Mouse (Mus musculus): Measurements from ENCODE around the gene Atg14. TPM values are rescaled to one million over a fixed set of nuclear protein-coding genes. Genes with fewer than 3 reads are reported as not detected.

The Atg14 gene
- polyA plus RNA-seq, 2 experiments, result 11.3 to 15.5 TPM

GRCm38 (mm10) chr14:47528293-47528692 is 42.2 kb downstream of the Atg14 start:
- Histone ChIP-seq H3K9ac (ENCODE audit: low read depth, low read length, severe bottlenecking) (no peak overlapping the region), H3K4me1 (ENCODE audit: control insufficient read depth, insufficient read depth, low read length) (0 out of 2 replicates have a peak, but pooled peaks cover under 1% of the 10 kb centered on the region), H3K27me3 (ENCODE audit: control insufficient read depth, insufficient read depth, low read length) (no peaks in the 10 kb centered on the region), H3K4me2 (replicated peaks; ENCODE audit: low read depth, low read length, severe bottlenecking) (no peak overlapping the region), H3K27ac (replicated peaks; ENCODE audit: low read depth, low read length) (no peak overlapping the region), H3K36me3 (ENCODE audit: control insufficient read depth, insufficient read depth, low read length) (0 out of 2 replicates have a peak, but pooled peaks cover 7% of the 10 kb centered on the region), H3K9me3 (ENCODE audit: control insufficient read depth, low read length) (no peaks in the 10 kb centered on the region), H3K4me3 (replicated peaks; ENCODE audit: low read length) (no peak overlapping the region)
- ATAC-seq (ENCODE audit: low FRiP score, low read depth), result no peak
- WGBS, result 77% methylated on average over 3 of the region's 3 CpGs
- no peak for TF ChIP-seq POLR2A (IDR thresholded peaks at IDR 0.05; ENCODE audit: borderline replicate concordance, extremely low read depth, insufficient read depth, insufficient read length)
- DNase-seq (ENCODE audit: low spot score), result no peak

DNA sequence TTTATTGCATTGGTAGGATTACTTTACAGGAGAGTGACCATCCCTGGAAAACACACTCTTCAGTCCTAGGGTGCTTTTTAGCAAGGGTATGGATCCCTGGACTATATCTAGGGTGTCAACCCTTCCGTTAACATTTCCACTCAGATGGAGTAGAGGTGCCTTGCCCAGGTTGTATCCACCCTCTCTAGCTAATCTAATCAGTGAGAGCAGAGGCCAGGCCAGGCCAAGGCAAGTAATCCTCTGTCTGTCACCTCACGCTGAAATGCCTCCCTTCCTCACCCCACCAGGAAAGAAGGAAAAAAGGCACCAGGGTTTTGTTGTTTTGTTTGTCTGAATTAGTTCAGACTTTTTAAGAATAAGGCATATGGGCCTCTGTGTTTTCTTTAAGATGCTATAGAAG is 42.6 kb downstream of the Atg14 start:
- no peak overlapping the region for H3K4me2 ChIP-seq (replicated peaks; ENCODE audit: low read depth, low read length, severe bottlenecking)
- H3K27ac ChIP-seq (replicated peaks; ENCODE audit: low read depth, low read length), result no peak overlapping the region
- H3K4me3 ChIP-seq (replicated peaks; ENCODE audit: low read length), result no peak overlapping the region
- no peak overlapping the region for H3K9ac ChIP-seq (ENCODE audit: low read depth, low read length, severe bottlenecking)
- no peaks in the 10 kb centered on the region for H3K4me1 ChIP-seq (ENCODE audit: control insufficient read depth, insufficient read depth, low read length)
- H3K9me3 ChIP-seq (ENCODE audit: control insufficient read depth, low read length), result no peaks in the 10 kb centered on the region
- DNase-seq (ENCODE audit: low spot score) (no peak), ATAC-seq (ENCODE audit: low FRiP score, low read depth) (no peak)
- H3K27me3 ChIP-seq (ENCODE audit: control insufficient read depth, insufficient read depth, low read length), result no peaks in the 10 kb centered on the region
- H3K36me3 ChIP-seq (ENCODE audit: control insufficient read depth, insufficient read depth, low read length), result 0 out of 2 replicates have a peak, but pooled peaks cover 7% of the 10 kb centered on the region
- no peak for TF ChIP-seq POLR2A (IDR thresholded peaks at IDR 0.05; ENCODE audit: borderline replicate concordance, extremely low read depth, insufficient read depth, insufficient read length)
- 72% methylated on average over 2 of the region's 2 CpGs for WGBS

DNA sequence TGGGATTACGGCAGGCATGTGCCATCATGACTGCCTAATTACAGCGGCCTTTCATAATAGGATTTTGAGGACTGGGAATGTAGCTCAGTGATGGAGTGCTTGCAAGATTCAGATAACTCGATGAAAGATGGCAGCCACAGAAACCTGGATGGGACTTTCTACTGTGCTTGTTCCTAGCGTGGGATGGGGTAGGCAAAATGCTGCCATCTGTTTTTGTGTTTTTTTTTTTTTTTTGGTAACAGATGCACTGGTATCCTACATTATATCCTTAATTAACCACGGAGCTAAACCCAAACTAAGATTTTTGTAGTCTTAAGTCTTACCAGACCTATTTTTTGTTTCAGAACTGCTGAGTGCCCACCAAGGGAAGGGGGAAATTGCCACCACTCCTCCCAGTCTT is 44.6 kb downstream of the Atg14 start:
- no peak for TF ChIP-seq POLR2A (IDR thresholded peaks at IDR 0.05; ENCODE audit: borderline replicate concordance, extremely low read depth, insufficient read depth, insufficient read length)
- DNase-seq (ENCODE audit: low spot score) (no peak), ATAC-seq (ENCODE audit: low FRiP score, low read depth) (no peak)
- 81% methylated on average over 5 of the region's 5 CpGs for WGBS
- Histone ChIP-seq H3K4me2 (replicated peaks; ENCODE audit: low read depth, low read length, severe bottlenecking) (no peak overlapping the region), H3K4me3 (replicated peaks; ENCODE audit: low read length) (no peak overlapping the region), H3K4me1 (ENCODE audit: control insufficient read depth, insufficient read depth, low read length) (no peaks in the 10 kb centered on the region), H3K27me3 (ENCODE audit: control insufficient read depth, insufficient read depth, low read length) (no peaks in the 10 kb centered on the region), H3K36me3 (ENCODE audit: control insufficient read depth, insufficient read depth, low read length) (0 out of 2 replicates have a peak, but pooled peaks cover 7% of the 10 kb centered on the region), H3K9me3 (ENCODE audit: control insufficient read depth, low read length) (no peaks in the 10 kb centered on the region), H3K9ac (ENCODE audit: low read depth, low read length, severe bottlenecking) (no peak overlapping the region), H3K27ac (replicated peaks; ENCODE audit: low read depth, low read length) (no peak overlapping the region)

GRCm38 (mm10) chr14:47525374-47525773 is 45.1 kb downstream of the Atg14 start:
- Histone ChIP-seq H3K9me3 (ENCODE audit: control insufficient read depth, low read length) (no peaks in the 10 kb centered on the region), H3K36me3 (ENCODE audit: control insufficient read depth, insufficient read depth, low read length) (0 out of 2 replicates have a peak, but pooled peaks cover 7% of the 10 kb centered on the region), H3K27me3 (ENCODE audit: control insufficient read depth, insufficient read depth, low read length) (no peaks in the 10 kb centered on the region), H3K4me2 (replicated peaks; ENCODE audit: low read depth, low read length, severe bottlenecking) (no peak overlapping the region), H3K4me3 (replicated peaks; ENCODE audit: low read length) (no peak overlapping the region), H3K9ac (ENCODE audit: low read depth, low read length, severe bottlenecking) (no peak overlapping the region), H3K27ac (replicated peaks; ENCODE audit: low read depth, low read length) (no peak overlapping the region), H3K4me1 (ENCODE audit: control insufficient read depth, insufficient read depth, low read length) (no peaks in the 10 kb centered on the region)
- no peak for ATAC-seq (ENCODE audit: low FRiP score, low read depth)
- no peak for TF ChIP-seq POLR2A (IDR thresholded peaks at IDR 0.05; ENCODE audit: borderline replicate concordance, extremely low read depth, insufficient read depth, insufficient read length)
- 77% methylated on average over 8 of the region's 8 CpGs for whole genome bisulfite sequencing
- no peak for DNase-seq (ENCODE audit: low spot score)

- Histone ChIP-seq H3K36me3 (ENCODE audit: control insufficient read depth, insufficient read depth, low read length) (0 out of 2 replicates have a peak, but pooled peaks cover 7% of the 10 kb centered on the region), H3K27ac (replicated peaks; ENCODE audit: low read depth, low read length) (no peak overlapping the region), H3K4me1 (ENCODE audit: control insufficient read depth, insufficient read depth, low read length) (no peaks in the 10 kb centered on the region), H3K4me3 (replicated peaks; ENCODE audit: low read length) (no peak overlapping the region), H3K4me2 (replicated peaks; ENCODE audit: low read depth, low read length, severe bottlenecking) (no peak overlapping the region), H3K9me3 (ENCODE audit: control insufficient read depth, low read length) (no peaks in the 10 kb centered on the region), H3K27me3 (ENCODE audit: control insufficient read depth, insufficient read depth, low read length) (no peaks in the 10 kb centered on the region), H3K9ac (ENCODE audit: low read depth, low read length, severe bottlenecking) (no peak overlapping the region)
- TF ChIP-seq POLR2A (IDR thresholded peaks at IDR 0.05; ENCODE audit: borderline replicate concordance, extremely low read depth, insufficient read depth, insufficient read length), result no peak
- WGBS, result 76% methylated on average over 7 of the region's 7 CpGs
- DNase-seq (ENCODE audit: low spot score), result no peak
- ATAC-seq (ENCODE audit: low FRiP score, low read depth), result no peak
Observed at GRCm38 (mm10) chr14:47522301-47522700, 48.1 kb downstream of the Atg14 start.

DNA sequence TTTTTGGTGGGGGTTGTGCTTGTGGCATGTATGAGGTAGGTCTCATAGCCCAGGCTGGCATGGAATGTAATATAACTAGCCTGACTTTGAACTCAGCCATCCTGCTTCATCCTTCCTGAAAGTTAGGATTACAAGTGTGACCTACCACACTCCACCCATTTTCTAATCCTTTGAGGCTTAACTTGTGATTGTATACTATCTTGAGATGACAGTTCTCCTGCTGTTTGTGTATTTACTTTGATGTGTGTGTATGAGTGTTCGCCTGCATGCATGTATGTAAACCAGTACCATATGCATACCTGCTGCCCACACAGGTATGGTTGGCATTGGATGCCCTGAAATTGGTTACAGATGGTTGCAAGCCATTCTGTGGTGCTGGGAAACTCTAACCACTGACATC is 48.8 kb downstream of the Atg14 start:
- TF ChIP-seq POLR2A (IDR thresholded peaks at IDR 0.05; ENCODE audit: borderline replicate concordance, extremely low read depth, insufficient read depth, insufficient read length), result no peak
- H3K4me3 ChIP-seq (replicated peaks; ENCODE audit: low read length), result no peak overlapping the region
- WGBS, result 79% methylated on average over 1 of the region's 1 CpGs
- H3K9ac ChIP-seq (ENCODE audit: low read depth, low read length, severe bottlenecking), result no peak overlapping the region
- DNase-seq (ENCODE audit: low spot score) (no peak), ATAC-seq (ENCODE audit: low FRiP score, low read depth) (no peak)
- 0 out of 2 replicates have a peak, but pooled peaks cover 2% of the 10 kb centered on the region for H3K36me3 ChIP-seq (ENCODE audit: control insufficient read depth, insufficient read depth, low read length)
- H3K27ac ChIP-seq (replicated peaks; ENCODE audit: low read depth, low read length), result no peak overlapping the region
- H3K4me2 ChIP-seq (replicated peaks; ENCODE audit: low read depth, low read length, severe bottlenecking), result no peak overlapping the region
- no peaks in the 10 kb centered on the region for H3K9me3 ChIP-seq (ENCODE audit: control insufficient read depth, low read length)
- no peaks in the 10 kb centered on the region for H3K4me1 ChIP-seq (ENCODE audit: control insufficient read depth, insufficient read depth, low read length)
- no peaks in the 10 kb centered on the region for H3K27me3 ChIP-seq (ENCODE audit: control insufficient read depth, insufficient read depth, low read length)

Measured in limb, embryonic 14.5 days (tissue).